Mouse (Mus musculus): ENCODE results near the gene B3gnt9. TPM values are rescaled to one million over a fixed set of nuclear protein-coding genes. Genes with fewer than 3 reads are reported as not detected.

Gene B3gnt9
- polyA plus RNA-seq, 1 experiment from 2014 or later: 6.3 TPM

DNA sequence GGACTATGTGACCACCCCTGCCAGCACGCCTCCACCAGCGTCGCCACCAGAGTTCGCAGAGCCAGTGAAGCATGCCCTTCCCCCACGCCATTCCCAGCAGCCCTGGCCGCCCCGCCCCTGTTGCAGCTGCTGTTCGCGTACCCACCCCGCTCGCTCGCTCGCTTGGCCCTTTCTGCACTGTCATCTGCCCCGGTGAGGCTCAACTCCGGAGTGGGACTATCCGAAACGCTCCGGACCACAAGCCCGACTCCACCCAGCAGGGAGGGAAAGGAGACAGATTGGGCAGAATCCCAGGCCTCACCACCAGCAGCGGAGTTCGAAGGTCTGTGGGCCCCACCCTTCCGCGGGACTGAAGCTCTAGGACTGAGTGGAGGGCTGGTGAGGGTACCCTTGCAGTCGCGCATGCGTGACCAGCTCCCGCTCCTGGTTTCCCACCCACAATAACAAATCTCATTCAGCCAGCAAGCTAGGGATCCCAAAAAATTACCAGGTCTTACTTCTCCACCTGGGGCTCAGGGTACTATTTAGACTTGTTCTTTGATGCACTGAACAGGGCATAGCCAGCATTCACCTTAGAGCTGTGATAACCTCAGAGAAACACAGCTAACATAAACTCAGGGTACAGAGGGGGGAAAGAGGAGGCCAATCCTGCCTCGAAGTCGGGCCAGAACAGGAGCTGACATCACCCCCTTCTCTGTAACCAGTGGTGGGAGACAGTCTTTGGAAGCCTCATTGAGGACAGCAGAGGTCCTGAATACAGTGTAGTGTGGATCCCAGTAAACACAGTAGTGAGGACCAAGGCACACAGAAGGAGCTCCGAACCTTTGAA lies 21.6 kb upstream of the B3gnt9 start:
- peak overlapping the region; percentile 33 for H3K4me3 ChIP-seq (ENCODE audit: low read depth, low read length)
- no peaks in the 10 kb centered on the region for H3K36me3 ChIP-seq (ENCODE audit: control insufficient read depth, insufficient read depth, low read length)
- peak overlapping the region; percentile 72 for H3K4me2 ChIP-seq (replicated peaks; ENCODE audit: low read depth, low read length)
- H3K4me1 ChIP-seq (replicated peaks; ENCODE audit: control insufficient read depth, insufficient read depth, low read length): peaks cover 10% of the 10 kb centered on the region; the same call in 1 of the 2 replicates
- H3K9ac ChIP-seq (ENCODE audit: low read depth, low read length): peak overlapping the region; percentile 40; the same call in 1 of the 2 replicates
- peaks cover 77% of the 10 kb centered on the region for H3K27me3 ChIP-seq (ENCODE audit: control insufficient read depth, insufficient read depth, low read length)
- no peak overlapping the region for H3K27ac ChIP-seq (ENCODE audit: low read depth, low read length)
- DNase-seq (ENCODE audit: low spot score) (peak; percentile 74), ATAC-seq (ENCODE audit: low FRiP score) (peak; percentile 77)
- H3K9me3 ChIP-seq (ENCODE audit: control insufficient read depth, low read length): no peaks in the 10 kb centered on the region
- WGBS: 2% methylated on average over 29 of the region's 30 CpGs

DNA sequence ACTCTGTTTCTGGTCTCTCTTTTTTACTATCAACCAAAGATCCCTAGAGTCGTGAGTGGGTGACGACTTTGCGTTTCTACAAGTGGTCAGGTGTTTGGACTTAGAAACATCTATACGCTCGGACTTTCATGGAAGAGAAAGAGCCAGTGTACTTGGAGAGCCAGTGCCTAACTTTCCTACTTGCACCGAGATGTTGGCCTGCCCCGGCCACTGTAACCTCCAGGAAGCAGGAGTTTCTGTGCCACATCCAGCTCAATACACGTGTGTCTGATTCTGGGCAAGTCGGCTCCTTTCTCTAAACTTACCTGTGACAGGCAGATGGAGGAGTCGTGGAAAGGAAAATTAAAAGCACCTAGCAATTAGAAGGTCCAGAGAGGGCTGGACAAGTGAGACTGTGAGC lies 20.9 kb upstream of the B3gnt9 start, which contains the start of gene Nol3:
Gene Nol3 (plus strand): TSS at position 301 of the 400 bp plus-strand sequence.
- Histone ChIP-seq H3K27me3 (ENCODE audit: control insufficient read depth, insufficient read depth, low read length) (peaks cover 84% of the 10 kb centered on the region), H3K4me2 (replicated peaks; ENCODE audit: low read depth, low read length) (peak within 1 kb of the TSS; percentile 72), H3K9ac (ENCODE audit: low read depth, low read length) (peak within 1 kb of the TSS; percentile 40; the same call in 1 of the 2 replicates), H3K9me3 (ENCODE audit: control insufficient read depth, low read length) (no peaks in the 10 kb centered on the region), H3K27ac (ENCODE audit: low read depth, low read length) (no peak within 1 kb of the TSS), H3K4me1 (replicated peaks; ENCODE audit: control insufficient read depth, insufficient read depth, low read length) (peaks cover 11% of the 10 kb centered on the region; the same call in 1 of the 2 replicates), H3K4me3 (ENCODE audit: low read depth, low read length) (peak within 1 kb of the TSS; percentile 33), H3K36me3 (ENCODE audit: control insufficient read depth, insufficient read depth, low read length) (no peaks in the 10 kb centered on the region)
- WGBS: 9% methylated on average over 10 of the region's 10 CpGs
- ATAC-seq (ENCODE audit: low FRiP score) (no peak), DNase-seq (ENCODE audit: low spot score) (no peak)

DNA sequence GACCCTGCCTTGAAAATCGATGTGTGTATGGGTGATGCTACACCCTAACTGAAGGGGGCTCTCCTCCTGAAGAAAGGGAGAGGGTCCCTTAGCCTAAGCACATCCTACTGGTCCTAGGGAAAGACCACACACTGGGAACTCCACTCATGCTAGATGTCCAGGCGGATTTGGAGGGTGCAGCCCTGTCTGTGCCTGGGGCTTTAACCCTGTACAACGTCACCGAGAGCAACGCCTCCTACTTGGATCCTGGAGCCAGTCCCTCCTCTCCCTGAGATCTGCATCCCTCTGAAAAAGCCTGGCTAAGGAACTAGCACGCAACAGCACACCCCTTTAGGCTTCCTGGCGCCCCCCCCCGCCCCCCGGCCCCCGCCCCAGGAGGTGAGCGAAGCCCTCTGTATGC lies 20.4 kb upstream of the B3gnt9 start:
- ATAC-seq (ENCODE audit: low FRiP score): no peak
- Histone ChIP-seq H3K27me3 (ENCODE audit: control insufficient read depth, insufficient read depth, low read length) (peaks cover 88% of the 10 kb centered on the region), H3K9me3 (ENCODE audit: control insufficient read depth, low read length) (no peaks in the 10 kb centered on the region), H3K27ac (ENCODE audit: low read depth, low read length) (no peak overlapping the region), H3K9ac (ENCODE audit: low read depth, low read length) (no peak overlapping the region), H3K4me2 (replicated peaks; ENCODE audit: low read depth, low read length) (no peak overlapping the region), H3K4me1 (replicated peaks; ENCODE audit: control insufficient read depth, insufficient read depth, low read length) (peaks cover 13% of the 10 kb centered on the region; the same call in 1 of the 2 replicates), H3K4me3 (ENCODE audit: low read depth, low read length) (no peak overlapping the region), H3K36me3 (ENCODE audit: control insufficient read depth, insufficient read depth, low read length) (no peaks in the 10 kb centered on the region)
- no peak for DNase-seq (ENCODE audit: low spot score)
- WGBS: 12% methylated on average over 11 of the region's 11 CpGs

DNA sequence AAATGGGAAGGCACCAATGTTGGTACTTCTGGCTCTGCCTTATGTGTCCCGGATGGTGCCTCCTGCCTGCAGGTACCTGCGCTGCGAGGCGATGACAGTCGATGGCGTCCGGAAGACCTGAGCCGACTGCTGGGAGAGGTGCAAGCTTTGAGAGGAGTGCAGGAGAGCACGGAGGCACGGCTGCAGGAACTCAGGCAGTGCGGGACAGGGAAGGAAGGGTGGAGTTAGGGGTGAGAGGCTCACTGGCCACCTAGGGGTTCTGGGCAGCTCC lies 15.9 kb upstream of the B3gnt9 start:
- ATAC-seq (ENCODE audit: low FRiP score) (no peak), DNase-seq (ENCODE audit: low spot score) (peak; percentile 36)
- 3% methylated on average over 11 of the region's 11 CpGs for WGBS
- Histone ChIP-seq H3K4me3 (ENCODE audit: low read depth, low read length) (no peak overlapping the region), H3K4me2 (replicated peaks; ENCODE audit: low read depth, low read length) (no peak overlapping the region), H3K9ac (ENCODE audit: low read depth, low read length) (no peak overlapping the region), H3K27me3 (ENCODE audit: control insufficient read depth, insufficient read depth, low read length) (peaks cover 93% of the 10 kb centered on the region), H3K27ac (ENCODE audit: low read depth, low read length) (no peak overlapping the region), H3K4me1 (replicated peaks; ENCODE audit: control insufficient read depth, insufficient read depth, low read length) (peaks cover 14% of the 10 kb centered on the region), H3K36me3 (ENCODE audit: control insufficient read depth, insufficient read depth, low read length) (no peaks in the 10 kb centered on the region), H3K9me3 (ENCODE audit: control insufficient read depth, low read length) (no peaks in the 10 kb centered on the region)

DNA sequence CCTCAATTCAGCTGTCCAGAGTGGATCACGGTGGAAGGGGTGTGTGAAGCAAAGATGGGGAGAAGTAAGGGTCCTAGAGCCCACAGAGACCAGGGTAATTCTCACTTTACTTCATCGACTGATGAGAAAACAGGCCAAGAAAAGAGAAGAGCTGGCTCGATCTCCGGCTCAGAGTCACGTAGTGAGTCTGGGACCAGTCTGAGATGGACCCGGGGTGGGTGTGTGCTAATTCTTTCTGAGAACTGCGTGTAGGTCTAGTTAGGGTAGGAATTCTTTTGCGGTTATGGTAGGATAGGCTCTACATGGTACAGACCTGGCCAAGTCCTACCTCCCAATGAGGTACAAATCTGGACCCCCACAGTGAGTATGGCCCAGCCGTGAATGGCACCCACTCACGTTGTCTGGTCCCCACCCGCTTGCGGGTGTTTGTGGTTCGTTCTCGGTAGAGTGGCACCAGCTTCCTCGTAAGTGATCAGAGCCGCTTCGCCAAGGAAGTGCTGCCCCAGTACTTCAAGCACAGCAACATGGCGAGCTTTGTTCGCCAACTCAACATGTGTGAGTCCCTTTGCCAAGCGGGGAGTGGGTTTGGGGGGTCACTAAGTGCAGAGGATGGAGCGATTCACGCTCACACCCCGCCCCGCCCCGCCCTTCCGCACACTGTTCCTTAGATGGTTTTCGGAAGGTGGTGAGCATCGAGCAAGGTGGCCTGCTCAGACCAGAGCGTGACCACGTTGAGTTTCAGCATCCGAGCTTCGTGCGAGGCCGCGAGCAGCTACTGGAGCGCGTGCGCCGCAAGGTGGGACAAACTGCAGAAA lies 15.4 kb upstream of the B3gnt9 start:
- ATAC-seq (ENCODE audit: low FRiP score): no peak
- H3K9me3 ChIP-seq (ENCODE audit: control insufficient read depth, low read length): no peaks in the 10 kb centered on the region

DNA sequence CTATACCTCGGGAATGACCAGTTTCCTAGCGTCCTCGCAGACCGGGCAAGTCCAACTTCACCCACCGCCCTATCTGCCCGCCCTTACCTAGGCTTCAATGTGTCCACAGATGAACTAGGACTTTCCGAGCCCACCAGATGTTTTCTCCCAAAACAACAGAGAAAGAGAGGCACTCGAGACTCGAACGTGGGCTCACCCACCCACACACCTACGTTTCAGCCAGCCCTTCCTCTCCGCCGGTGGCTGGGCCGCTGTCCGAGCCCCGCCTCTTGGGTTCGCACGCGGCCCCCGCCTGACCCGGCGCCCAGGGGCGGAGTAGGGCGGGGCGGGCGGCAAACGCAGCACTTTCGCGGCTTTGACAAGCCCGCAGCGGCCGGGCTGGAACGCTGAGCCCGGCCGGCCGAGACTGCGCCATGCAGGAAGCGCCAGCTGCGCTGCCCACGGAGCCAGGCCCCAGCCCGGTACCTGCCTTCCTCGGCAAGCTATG lies 14.6 kb upstream of the B3gnt9 start, which contains the start of gene Hsf4:
Gene Hsf4 (plus strand): TSS at position 341 of the 487 bp plus-strand sequence.
- DNase-seq (ENCODE audit: low spot score): peak; percentile 59
- H3K4me2 ChIP-seq (replicated peaks; ENCODE audit: low read depth, low read length): peak within 1 kb of the TSS; percentile 76
- H3K9ac ChIP-seq (ENCODE audit: low read depth, low read length): peak within 1 kb of the TSS; percentile 42; the same call in 1 of the 2 replicates
- no peak within 1 kb of the TSS for H3K27ac ChIP-seq (ENCODE audit: low read depth, low read length)
- ATAC-seq (ENCODE audit: low FRiP score): no peak
- peaks cover 13% of the 10 kb centered on the region; the same call in 1 of the 2 replicates for H3K4me1 ChIP-seq (replicated peaks; ENCODE audit: control insufficient read depth, insufficient read depth, low read length)
- peaks cover 91% of the 10 kb centered on the region for H3K27me3 ChIP-seq (ENCODE audit: control insufficient read depth, insufficient read depth, low read length)
- peak within 1 kb of the TSS; percentile 39 for H3K4me3 ChIP-seq (ENCODE audit: low read depth, low read length)
- H3K9me3 ChIP-seq (ENCODE audit: control insufficient read depth, low read length): no peaks in the 10 kb centered on the region
- WGBS: 0% methylated on average over 38 of the region's 42 CpGs
- H3K36me3 ChIP-seq (ENCODE audit: control insufficient read depth, insufficient read depth, low read length): no peaks in the 10 kb centered on the region

More for the DNA sequence above, 15.4 kb upstream of the B3gnt9 start:
- Histone ChIP-seq H3K36me3 (ENCODE audit: control insufficient read depth, insufficient read depth, low read length) (no peaks in the 10 kb centered on the region), H3K27ac (ENCODE audit: low read depth, low read length) (no peak overlapping the region), H3K4me1 (replicated peaks; ENCODE audit: control insufficient read depth, insufficient read depth, low read length) (peaks cover 13% of the 10 kb centered on the region; the same call in 1 of the 2 replicates), H3K4me3 (ENCODE audit: low read depth, low read length) (peak overlapping the region; percentile 39), H3K4me2 (replicated peaks; ENCODE audit: low read depth, low read length) (peak overlapping the region; percentile 76), H3K27me3 (ENCODE audit: control insufficient read depth, insufficient read depth, low read length) (peaks cover 92% of the 10 kb centered on the region), H3K9ac (ENCODE audit: low read depth, low read length) (no peak overlapping the region)
- peak; percentile 46 for DNase-seq (ENCODE audit: low spot score)
- 2% methylated on average over 39 of the region's 39 CpGs for WGBS

DNA sequence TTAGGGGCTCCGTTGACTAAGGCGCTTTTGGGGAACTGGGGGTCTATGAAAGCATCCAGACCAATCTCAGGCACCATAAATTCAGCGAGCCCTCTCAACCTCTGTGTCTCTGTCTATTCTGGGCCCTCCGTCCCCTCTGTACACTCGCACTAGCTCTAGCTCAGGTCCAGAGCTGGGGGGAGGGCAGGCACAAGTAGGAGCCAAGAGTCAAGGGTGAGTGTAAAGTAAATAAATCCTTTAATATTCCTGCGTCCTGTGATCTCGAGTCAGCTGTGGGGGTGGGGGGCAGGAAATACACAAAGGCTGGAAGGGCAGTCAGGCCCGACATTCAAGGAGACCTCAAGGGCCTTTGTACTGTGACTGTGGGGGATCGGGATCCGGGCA lies 14.1 kb upstream of the B3gnt9 start:
- H3K9ac ChIP-seq (ENCODE audit: low read depth, low read length): peak overlapping the region; percentile 42; the same call in 1 of the 2 replicates
- WGBS: 0% methylated on average over 10 of the region's 10 CpGs
- ATAC-seq (ENCODE audit: low FRiP score): peak; percentile 21
- peaks cover 13% of the 10 kb centered on the region; the same call in 1 of the 2 replicates for H3K4me1 ChIP-seq (replicated peaks; ENCODE audit: control insufficient read depth, insufficient read depth, low read length)
- no peaks in the 10 kb centered on the region for H3K9me3 ChIP-seq (ENCODE audit: control insufficient read depth, low read length)
- H3K27ac ChIP-seq (ENCODE audit: low read depth, low read length): no peak overlapping the region
- peak overlapping the region; percentile 39 for H3K4me3 ChIP-seq (ENCODE audit: low read depth, low read length)
- DNase-seq (ENCODE audit: low spot score): no peak
- peaks cover 93% of the 10 kb centered on the region for H3K27me3 ChIP-seq (ENCODE audit: control insufficient read depth, insufficient read depth, low read length)
- H3K36me3 ChIP-seq (ENCODE audit: control insufficient read depth, insufficient read depth, low read length): no peaks in the 10 kb centered on the region
- H3K4me2 ChIP-seq (replicated peaks; ENCODE audit: low read depth, low read length): peak overlapping the region; percentile 76

DNA sequence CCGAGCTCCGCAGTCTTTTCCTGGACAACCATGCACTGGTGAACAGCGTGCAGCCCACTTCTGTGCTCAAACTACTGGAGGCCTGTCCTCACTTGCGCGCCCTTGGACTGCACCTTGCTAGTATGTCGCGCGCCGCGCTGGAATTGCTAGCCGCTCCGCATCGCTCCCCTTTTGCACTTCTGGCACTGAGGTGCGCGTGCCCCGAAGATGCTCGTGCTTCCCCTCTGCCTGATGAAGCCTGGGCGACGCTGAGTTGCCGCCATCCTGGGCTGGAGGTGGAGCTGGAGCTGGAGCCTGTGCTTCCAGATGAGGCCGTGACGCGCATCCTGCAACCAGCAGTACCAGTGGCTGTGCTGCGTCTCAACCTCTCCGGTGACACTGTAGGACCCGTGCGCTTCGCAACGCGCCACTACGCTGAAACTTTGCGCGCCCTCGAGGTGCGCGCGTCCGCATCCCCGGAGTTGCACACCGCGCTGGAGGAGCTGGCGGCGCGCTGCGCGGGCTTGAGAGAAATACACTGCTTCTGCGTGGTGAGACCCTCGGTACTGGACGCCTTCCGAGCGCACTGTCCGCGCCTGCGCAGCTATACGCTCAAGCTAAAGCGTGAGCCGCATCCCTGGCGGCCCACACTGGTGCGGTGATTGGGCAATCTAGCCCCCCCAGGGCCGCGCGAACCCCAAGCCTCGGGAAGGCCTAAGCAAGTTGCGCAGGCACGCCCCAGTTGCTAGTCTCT lies 13.6 kb upstream of the B3gnt9 start:
- peak; percentile 86 for DNase-seq (ENCODE audit: low spot score)
- no peak overlapping the region for H3K27ac ChIP-seq (ENCODE audit: low read depth, low read length)
- peak; percentile 78 for ATAC-seq (ENCODE audit: low FRiP score)

More for the DNA sequence above, 13.6 kb upstream of the B3gnt9 start:
- peak overlapping the region; percentile 39 for H3K4me3 ChIP-seq (ENCODE audit: low read depth, low read length)
- peak overlapping the region; percentile 76 for H3K4me2 ChIP-seq (replicated peaks; ENCODE audit: low read depth, low read length)
- peaks cover 13% of the 10 kb centered on the region; the same call in 1 of the 2 replicates for H3K4me1 ChIP-seq (replicated peaks; ENCODE audit: control insufficient read depth, insufficient read depth, low read length)
- H3K9me3 ChIP-seq (ENCODE audit: control insufficient read depth, low read length): no peaks in the 10 kb centered on the region
- peaks cover 92% of the 10 kb centered on the region for H3K27me3 ChIP-seq (ENCODE audit: control insufficient read depth, insufficient read depth, low read length)
- no peaks in the 10 kb centered on the region for H3K36me3 ChIP-seq (ENCODE audit: control insufficient read depth, insufficient read depth, low read length)
- H3K9ac ChIP-seq (ENCODE audit: low read depth, low read length): peak overlapping the region; percentile 42; the same call in 1 of the 2 replicates
- WGBS: under 1% methylated on average over 65 of the region's 65 CpGs

All from hindbrain, embryonic 11.5 days (tissue).